Mouse (Mus musculus) liver, embryonic 13.5 days (tissue): Measurements from ENCODE around the gene Nrcam. TPM values are rescaled to one million over a fixed set of nuclear protein-coding genes. Genes with fewer than 3 reads are reported as not detected.

ENCODE experiments used
- ATAC-seq: fragments of 200-750 bp; cut with Nextera tagmentation; 2 replicates; pipeline ENCODE4 v1.8.0; 2017; ENCODE audit warnings: low read depth, mild to moderate bottlenecking, moderate number of reproducible peaks, moderate library complexity
- DNase-seq: peaks from one replicate; pipeline ENCODE4 v3.0.0; 2022
- H3K27ac ChIP-seq: fragments of 300-500 bp; sonication (generic); 2 replicates; pipeline ENCODE4 v1.5.1; 2015; ENCODE audit warnings: moderate library complexity, mild to moderate bottlenecking, inconsistent platforms
- H3K27me3 ChIP-seq: fragments of 300-500 bp; sonication (generic); 2 replicates; pipeline ENCODE4 v1.6.1; 2015; ENCODE audit warnings: mild to moderate bottlenecking, inconsistent platforms
- H3K36me3 ChIP-seq: fragments of 300-500 bp; sonication (generic); 2 replicates; pipeline ENCODE4 v1.6.1; 2015; ENCODE audit warnings: mild to moderate bottlenecking, inconsistent platforms
- H3K4me1 ChIP-seq: fragments of 300-500 bp; sonication (generic); replicated peaks from 2 replicates; pipeline ENCODE4 v1.6.1; 2015; ENCODE audit warnings: inconsistent platforms
- H3K4me2 ChIP-seq: fragments of 300-500 bp; sonication (generic); 2 replicates; pipeline ENCODE4 v1.6.1; 2015; ENCODE audit warnings: inconsistent platforms, mild to moderate bottlenecking, moderate library complexity
- H3K4me3 ChIP-seq: fragments of 300-500 bp; sonication (generic); replicated peaks from 2 replicates; pipeline ENCODE4 v1.5.1; 2015; ENCODE audit warnings: mild to moderate bottlenecking, inconsistent platforms
- H3K9ac ChIP-seq: fragments of 300-500 bp; sonication (generic); 2 replicates; pipeline ENCODE4 v1.6.1; 2015; ENCODE audit warnings: mild to moderate bottlenecking, inconsistent platforms
- H3K9me3 ChIP-seq: fragments of 300-500 bp; sonication (generic); replicated peaks from 2 replicates; pipeline ENCODE4 v1.6.1; 2016; ENCODE audit warnings: inconsistent platforms
- WGBS: fragments of 180-500 bp; shearing (Covaris S2); methylation state at CpG from one replicate; pipeline ENCODE4 v1.1.7; 2015; ENCODE audit not compliant: insufficient replicate concordance; 5-methylcytosine and 5-hydroxymethylcytosine counted together
- polyA plus RNA-seq: library from polyadenylated mRNA; unstranded; fragments of >200 nt; fragmentation: Nextera tagmentation; extraction: Ambion mirVana; gene quantifications from 2 replicates; pipeline ENCODE4 v1.2.1, GENCODE M21; 2015

Nrcam gene
- polyA plus RNA-seq, 1 experiment from 2014 or later: 0.36 TPM

DNA sequence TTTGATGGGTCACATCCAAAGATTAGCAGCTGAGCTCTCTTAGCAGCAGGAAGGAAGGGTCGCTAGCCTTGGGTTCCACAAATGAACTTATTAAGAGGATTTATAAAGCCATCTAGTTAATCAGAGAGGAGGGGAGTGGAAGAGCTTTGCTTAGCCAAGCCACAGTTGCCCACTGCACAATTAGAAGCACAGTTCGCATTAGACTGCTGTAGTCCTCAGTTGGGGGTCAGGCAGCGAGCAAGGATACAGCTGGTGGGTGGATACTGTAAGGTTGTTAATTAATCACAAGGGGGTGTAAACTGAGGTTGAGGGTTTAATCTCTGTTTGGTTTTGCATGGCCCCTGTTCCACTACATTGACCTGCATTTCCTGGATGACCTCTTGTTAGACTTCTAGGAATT is 152.7 kb downstream of the Nrcam start:
- no peaks in the 10 kb centered on the region for H3K27me3 ChIP-seq
- H3K9ac ChIP-seq: no peak overlapping the region
- H3K27ac ChIP-seq: no peak overlapping the region
- no peak overlapping the region for H3K4me3 ChIP-seq
- no peak for ATAC-seq
- no peak overlapping the region for H3K4me2 ChIP-seq
- no peaks in the 10 kb centered on the region for H3K4me1 ChIP-seq
- no peak for DNase-seq
- no peaks in the 10 kb centered on the region for H3K9me3 ChIP-seq
- H3K36me3 ChIP-seq: no peaks in the 10 kb centered on the region
- 67% methylated on average over 3 of the region's 3 CpGs for WGBS

DNA sequence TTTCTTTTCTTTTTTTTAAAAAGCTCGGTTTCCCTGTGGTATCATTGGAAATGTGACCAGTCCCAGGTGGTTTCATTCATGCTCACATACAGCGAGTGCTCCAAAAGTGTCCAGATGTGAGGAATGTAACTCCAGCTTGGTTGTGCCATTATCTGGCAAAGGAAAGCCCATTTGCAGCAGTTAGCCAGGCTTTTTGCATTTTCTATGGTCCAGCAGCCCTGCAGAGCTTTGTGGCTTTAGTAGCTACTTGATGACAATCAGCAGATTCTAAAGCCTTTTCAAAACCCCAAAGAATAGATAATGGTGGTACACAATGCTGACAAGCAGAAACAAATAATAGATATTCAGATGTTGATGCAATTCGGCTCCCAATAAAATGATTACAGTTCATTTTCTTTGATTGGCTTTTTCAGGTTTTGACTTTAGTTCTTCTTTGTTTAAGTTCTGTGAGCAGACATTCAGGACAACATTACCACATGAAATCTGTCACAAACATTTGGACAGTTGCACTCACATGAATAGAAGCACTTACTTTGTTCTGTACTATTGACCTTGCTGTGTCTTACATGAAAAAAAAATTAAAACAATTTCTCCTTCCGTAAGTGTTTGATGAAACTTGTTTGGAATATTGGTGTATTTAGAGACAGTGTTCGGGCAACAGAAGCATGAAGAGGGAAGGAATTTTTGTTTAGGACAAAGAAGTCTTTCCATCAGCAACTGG is 164.2 kb downstream of the Nrcam start:
- Histone ChIP-seq H3K4me1 (no peaks in the 10 kb centered on the region), H3K4me2 (no peak overlapping the region), H3K9me3 (no peaks in the 10 kb centered on the region), H3K36me3 (no peaks in the 10 kb centered on the region), H3K27me3 (no peaks in the 10 kb centered on the region), H3K9ac (no peak overlapping the region), H3K4me3 (no peak overlapping the region), H3K27ac (no peak overlapping the region)
- WGBS: 59% methylated on average over 5 of the region's 5 CpGs
- ATAC-seq: no peak
- no peak for DNase-seq

DNA sequence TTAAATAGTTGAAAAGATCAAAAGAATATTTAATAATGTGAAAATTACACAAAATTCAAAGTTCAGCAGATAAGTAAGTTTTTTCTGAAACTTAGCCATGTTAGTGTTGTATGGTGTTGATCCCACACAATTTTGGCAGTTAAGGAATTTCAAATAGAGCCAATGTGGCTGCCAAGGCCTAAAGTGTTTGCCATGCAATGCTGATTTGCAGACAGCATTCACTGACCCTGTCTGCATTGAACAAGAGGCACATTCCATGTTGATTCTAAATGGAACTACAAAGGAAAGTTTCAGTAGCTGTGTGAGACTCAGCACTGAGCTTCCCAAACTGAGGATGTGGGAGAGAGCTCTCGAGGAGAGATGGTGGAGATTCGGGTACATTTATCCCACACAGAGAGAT is 169.1 kb downstream of the Nrcam start:
- Histone ChIP-seq H3K4me1 (no peaks in the 10 kb centered on the region), H3K4me2 (no peak overlapping the region), H3K9me3 (no peaks in the 10 kb centered on the region), H3K36me3 (no peaks in the 10 kb centered on the region), H3K27ac (no peak overlapping the region), H3K27me3 (no peaks in the 10 kb centered on the region), H3K9ac (no peak overlapping the region), H3K4me3 (no peak overlapping the region)
- DNase-seq (no peak), ATAC-seq (no peak)
- WGBS: 39% methylated on average over 2 of the region's 2 CpGs

DNA sequence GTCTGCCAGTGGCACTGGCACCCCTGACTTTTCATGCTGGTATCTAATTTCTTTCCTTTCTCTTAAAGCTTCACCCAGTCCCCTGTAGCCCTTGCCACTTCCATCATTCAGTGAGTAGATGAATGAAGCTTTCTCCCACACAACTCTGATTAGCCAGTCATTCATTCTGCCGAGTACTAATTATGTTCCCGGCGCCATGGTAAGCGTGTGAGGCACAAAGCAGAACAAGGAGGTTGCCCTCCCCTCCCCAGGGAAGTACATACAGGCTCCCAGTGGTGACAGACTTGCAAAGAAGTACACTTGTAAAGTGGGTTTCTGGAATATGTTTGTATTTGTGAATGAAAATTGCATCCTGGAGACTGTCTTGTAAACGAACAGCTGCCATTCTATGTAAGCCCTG is 170.2 kb downstream of the Nrcam start:
- Histone ChIP-seq H3K4me3 (no peak overlapping the region), H3K27me3 (no peaks in the 10 kb centered on the region), H3K9ac (no peak overlapping the region), H3K4me2 (no peak overlapping the region), H3K36me3 (no peaks in the 10 kb centered on the region), H3K27ac (no peak overlapping the region), H3K9me3 (no peaks in the 10 kb centered on the region), H3K4me1 (no peaks in the 10 kb centered on the region)
- 68% methylated on average over 5 of the region's 5 CpGs for WGBS
- ATAC-seq (no peak), DNase-seq (no peak)

DNA sequence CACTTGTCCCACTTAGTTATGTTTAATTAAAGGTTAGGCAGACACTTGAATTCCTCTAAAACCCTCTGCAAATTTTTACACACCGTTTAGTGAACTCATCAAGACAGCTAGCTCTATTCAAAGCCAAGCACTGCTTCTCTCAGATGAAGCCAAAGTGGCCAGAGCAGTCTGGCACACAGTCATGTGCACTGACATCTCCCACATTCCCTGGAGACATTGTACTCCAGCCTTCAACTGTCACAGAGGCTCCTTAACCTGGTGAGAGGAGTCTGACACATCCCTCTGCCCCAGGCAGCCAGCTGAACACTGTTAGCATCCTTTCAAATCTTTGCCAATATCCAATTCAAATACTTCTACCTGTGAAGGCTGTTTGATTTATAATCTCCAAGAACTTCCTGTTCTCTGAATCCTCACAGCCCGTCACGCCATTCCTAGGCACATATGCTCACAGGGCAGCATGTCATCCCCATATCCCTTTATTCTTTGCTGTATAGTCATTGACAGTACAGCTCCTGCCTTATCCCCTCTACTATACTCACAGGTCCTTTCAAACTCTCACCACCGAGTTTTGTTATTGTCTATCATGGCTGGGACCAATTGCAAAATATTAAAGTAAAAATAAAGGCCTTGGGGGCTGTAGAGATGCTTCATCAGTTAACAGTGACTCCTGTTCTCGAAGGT is 173.3 kb downstream of the Nrcam start:
- ATAC-seq (no peak), DNase-seq (no peak)
- no peaks in the 10 kb centered on the region for H3K27me3 ChIP-seq
- no peaks in the 10 kb centered on the region for H3K9me3 ChIP-seq
- no peaks in the 10 kb centered on the region for H3K4me1 ChIP-seq
- 51% methylated on average over 5 of the region's 5 CpGs for WGBS
- H3K27ac ChIP-seq: no peak overlapping the region
- no peak overlapping the region for H3K4me2 ChIP-seq
- H3K4me3 ChIP-seq: no peak overlapping the region
- H3K36me3 ChIP-seq: no peaks in the 10 kb centered on the region
- no peak overlapping the region for H3K9ac ChIP-seq

DNA sequence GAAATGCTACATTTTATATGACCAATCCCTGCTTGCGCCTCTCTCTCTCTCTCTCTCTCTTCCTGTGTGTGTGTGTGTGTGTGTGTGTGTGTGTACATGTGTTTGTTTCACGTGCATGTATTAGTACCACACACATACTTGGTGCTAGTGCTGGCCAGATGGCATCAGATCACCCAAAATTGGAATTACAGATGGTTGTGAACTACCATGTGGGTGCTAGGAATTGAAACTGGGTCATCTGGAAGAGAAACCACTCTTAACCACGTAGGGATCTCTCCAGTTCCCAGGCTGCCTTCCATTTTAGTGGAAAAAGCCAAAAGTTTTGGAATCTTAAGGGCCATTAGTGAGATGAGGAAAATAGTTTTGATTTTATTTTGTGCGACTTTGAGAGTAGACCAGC is 175.1 kb downstream of the Nrcam start:
- Histone ChIP-seq H3K9ac (no peak overlapping the region), H3K9me3 (no peaks in the 10 kb centered on the region), H3K36me3 (no peaks in the 10 kb centered on the region), H3K4me2 (no peak overlapping the region), H3K27ac (no peak overlapping the region), H3K27me3 (no peaks in the 10 kb centered on the region), H3K4me3 (no peak overlapping the region), H3K4me1 (no peaks in the 10 kb centered on the region)
- ATAC-seq (no peak), DNase-seq (no peak)
- 51% methylated on average over 4 of the region's 4 CpGs for WGBS

DNA sequence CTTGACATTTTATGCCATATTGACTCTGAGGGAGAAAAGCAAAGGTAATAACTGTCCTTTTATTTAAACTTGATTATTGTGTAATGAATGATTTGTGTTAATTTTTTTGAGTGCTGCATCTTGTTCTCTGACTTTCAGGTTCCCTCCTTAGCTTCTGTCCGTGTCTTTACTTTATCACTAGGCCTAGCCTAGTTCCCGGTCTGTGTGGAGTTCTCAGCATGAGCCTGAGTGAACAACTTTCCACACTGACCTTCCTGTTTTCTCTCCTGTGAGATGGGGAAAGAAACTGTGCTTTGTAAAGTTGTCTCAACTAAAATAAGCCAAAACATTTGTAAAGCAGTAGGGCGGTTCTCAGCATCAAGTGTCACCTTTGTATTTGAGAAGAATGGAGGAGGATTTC is 179.9 kb downstream of the Nrcam start:
- H3K9ac ChIP-seq: no peak overlapping the region
- H3K4me3 ChIP-seq: no peak overlapping the region
- no peaks in the 10 kb centered on the region for H3K36me3 ChIP-seq

DNA sequence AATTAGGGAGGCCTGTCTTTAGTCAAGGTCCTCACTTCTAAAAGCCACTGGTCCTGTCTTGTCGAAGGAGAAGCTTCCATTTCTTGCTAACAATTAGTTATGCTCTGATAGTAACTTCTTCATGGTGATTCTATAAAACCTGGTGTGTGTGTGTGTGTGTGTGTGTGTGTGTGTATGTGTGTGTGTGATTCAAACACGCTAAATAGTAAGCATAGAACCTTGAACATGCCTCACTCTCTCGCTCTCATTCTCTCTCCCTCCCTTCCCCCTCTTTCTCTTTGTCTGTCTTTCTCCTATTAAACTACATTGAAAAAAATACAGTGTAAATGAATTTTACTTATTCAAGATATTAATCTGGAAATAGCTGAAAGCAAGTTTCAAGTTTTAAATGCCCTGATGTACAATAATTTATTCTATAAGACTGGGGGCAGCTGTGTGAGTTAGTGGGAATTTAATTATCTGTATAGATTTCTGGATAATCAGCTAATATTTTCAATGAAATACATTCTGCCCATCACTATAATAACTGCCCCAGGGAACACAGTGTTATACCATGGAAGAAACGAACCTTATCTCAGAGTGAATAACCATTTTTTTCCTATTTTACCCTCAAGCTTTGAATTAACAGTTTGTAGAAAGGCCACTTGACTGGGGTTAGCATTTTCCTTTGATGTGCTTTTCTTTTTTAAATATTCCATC is 180.9 kb downstream of the Nrcam start:
- no peak overlapping the region for H3K4me2 ChIP-seq
- no peaks in the 10 kb centered on the region for H3K27me3 ChIP-seq
- ATAC-seq: no peak
- H3K36me3 ChIP-seq: no peaks in the 10 kb centered on the region
- no peaks in the 10 kb centered on the region for H3K4me1 ChIP-seq
- no peak overlapping the region for H3K4me3 ChIP-seq
- DNase-seq: no peak
- no peak overlapping the region for H3K27ac ChIP-seq
- H3K9ac ChIP-seq: no peak overlapping the region
- no peaks in the 10 kb centered on the region for H3K9me3 ChIP-seq
- WGBS: 50% methylated on average over 4 of the region's 4 CpGs

More for the DNA sequence above, 179.9 kb downstream of the Nrcam start:
- WGBS: 69% methylated on average over 3 of the region's 3 CpGs
- Histone ChIP-seq H3K4me2 (no peak overlapping the region), H3K4me1 (no peaks in the 10 kb centered on the region), H3K27me3 (no peaks in the 10 kb centered on the region), H3K27ac (no peak overlapping the region), H3K9me3 (no peaks in the 10 kb centered on the region)
- ATAC-seq (no peak), DNase-seq (no peak)

DNA sequence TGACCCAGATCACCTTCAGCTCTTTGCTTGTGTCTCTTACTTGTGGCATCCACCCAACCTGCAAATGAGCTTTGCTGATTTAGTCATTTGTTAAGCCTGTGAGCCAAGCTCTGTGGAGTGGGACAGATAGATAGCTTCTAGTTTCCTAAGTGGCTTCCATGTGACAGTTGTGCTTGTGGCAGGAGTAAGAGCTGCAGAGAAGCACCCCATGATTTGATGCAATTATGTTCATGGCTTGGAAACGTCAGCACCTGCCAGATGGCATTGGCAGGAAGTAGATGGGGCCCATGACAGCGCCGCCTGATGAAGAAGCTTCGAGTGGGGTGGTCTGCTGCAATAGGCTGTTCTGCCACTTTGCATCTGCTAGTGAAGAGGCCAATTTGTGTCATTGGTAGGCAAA is 186.4 kb downstream of the Nrcam start:
- Histone ChIP-seq H3K27me3 (no peaks in the 10 kb centered on the region), H3K4me1 (no peaks in the 10 kb centered on the region), H3K27ac (no peak overlapping the region), H3K4me3 (no peak overlapping the region), H3K9ac (no peak overlapping the region), H3K9me3 (no peaks in the 10 kb centered on the region), H3K4me2 (no peak overlapping the region), H3K36me3 (no peaks in the 10 kb centered on the region)
- no peak for DNase-seq
- no peak for ATAC-seq
- WGBS: 42% methylated on average over 4 of the region's 4 CpGs

DNA sequence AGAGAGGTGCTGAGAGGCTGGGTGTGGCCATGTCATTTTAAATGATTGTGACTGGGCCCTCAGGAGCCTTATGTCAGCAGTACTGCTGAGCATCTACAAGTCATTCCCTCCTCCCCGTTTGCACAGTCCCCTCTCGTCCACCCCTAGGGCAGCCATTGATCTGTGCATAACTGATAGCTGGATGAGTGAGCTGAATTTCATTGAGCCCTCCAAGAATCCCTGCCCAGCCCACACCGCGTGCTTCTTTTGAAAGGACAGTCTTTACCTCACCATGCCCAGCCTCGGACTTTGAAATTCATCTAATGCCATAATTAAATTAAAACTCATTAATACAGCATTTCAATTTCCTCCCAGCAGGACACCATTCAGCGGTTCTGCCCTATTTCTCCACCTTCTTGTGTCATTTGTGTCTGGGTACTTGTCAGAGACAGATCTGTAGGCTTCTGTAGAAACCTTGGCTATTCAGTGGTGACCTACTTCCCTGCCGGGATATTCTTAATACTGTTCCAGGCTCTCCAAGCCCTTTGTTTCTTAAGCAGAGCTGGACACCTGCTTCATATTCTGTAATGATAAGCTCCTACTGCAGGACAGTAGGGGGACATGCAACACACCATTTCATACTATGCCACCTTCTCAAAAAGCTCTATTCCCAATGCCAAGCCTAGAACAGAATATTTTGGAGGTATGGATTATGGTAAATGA is 190.9 kb downstream of the Nrcam start:
- Histone ChIP-seq H3K9me3 (no peaks in the 10 kb centered on the region), H3K4me3 (no peak overlapping the region), H3K4me1 (no peaks in the 10 kb centered on the region), H3K27ac (no peak overlapping the region), H3K27me3 (no peaks in the 10 kb centered on the region), H3K9ac (no peak overlapping the region), H3K36me3 (no peaks in the 10 kb centered on the region), H3K4me2 (no peak overlapping the region)
- ATAC-seq: no peak
- no peak for DNase-seq
- WGBS: 66% methylated on average over 7 of the region's 7 CpGs

DNA sequence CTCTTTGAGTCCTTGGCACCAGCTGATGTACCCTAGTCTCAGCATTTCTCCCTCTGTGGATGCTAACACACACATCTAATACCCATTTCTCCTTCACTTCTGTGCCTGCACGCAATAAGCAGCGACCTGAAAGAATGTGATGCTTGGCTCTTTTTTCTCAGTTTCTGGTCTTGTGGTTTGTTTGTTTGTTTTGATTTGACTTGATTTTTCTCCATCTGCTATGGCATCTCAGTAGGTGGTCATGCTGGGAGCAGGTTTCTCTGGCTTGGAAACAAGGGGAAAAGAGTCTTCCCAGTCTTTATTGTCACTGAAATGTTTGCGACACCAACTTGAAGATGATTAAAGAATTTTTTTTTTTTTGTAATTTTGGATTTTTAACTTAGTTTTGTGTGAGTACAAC is 192.8 kb downstream of the Nrcam start:
- H3K4me3 ChIP-seq: no peak overlapping the region
- H3K36me3 ChIP-seq: no peaks in the 10 kb centered on the region

More for the DNA sequence above, 192.8 kb downstream of the Nrcam start:
- Histone ChIP-seq H3K27ac (no peak overlapping the region), H3K4me1 (no peaks in the 10 kb centered on the region), H3K9me3 (no peaks in the 10 kb centered on the region), H3K9ac (no peak overlapping the region), H3K4me2 (no peak overlapping the region), H3K27me3 (no peaks in the 10 kb centered on the region)
- DNase-seq: no peak
- WGBS: 60% methylated on average over 3 of the region's 3 CpGs
- no peak for ATAC-seq
